Mouse (Mus musculus) brain, embryonic 18.5 days (tissue): Measurements from ENCODE around the gene Tpcn2.

Experiments used
- DNase-seq: peaks from one replicate; pipeline ENCODE4 v3.0.0-alpha.2; 2012; ENCODE audit warnings: low read depth, low spot score

Tpcn2 gene

GRCm38 (mm10) chr7:145154066-145154465, 129.7 kb downstream of the Tpcn2 start:
- no peak for DNase-seq

- no peak for DNase-seq
Measured at GRCm38 (mm10) chr7:145151845-145152244, 132.0 kb downstream of the Tpcn2 start.

- DNase-seq: no peak
Measured at GRCm38 (mm10) chr7:145148902-145149301, 134.9 kb downstream of the Tpcn2 start.

GRCm38 (mm10) chr7:145147973-145148698, 135.7 kb downstream of the Tpcn2 start:
- DNase-seq: no peak

GRCm38 (mm10) chr7:145146252-145146930, 137.4 kb downstream of the Tpcn2 start:
- no peak for DNase-seq

- DNase-seq: no peak
Measured at GRCm38 (mm10) chr7:145143502-145144070, 140.2 kb downstream of the Tpcn2 start.

- DNase-seq: no peak
Measured at GRCm38 (mm10) chr7:145140656-145141055, 143.2 kb downstream of the Tpcn2 start.

GRCm38 (mm10) chr7:145139576-145139975, 144.2 kb downstream of the Tpcn2 start:
- DNase-seq: no peak

GRCm38 (mm10) chr7:145139100-145139499, 144.7 kb downstream of the Tpcn2 start:
- no peak for DNase-seq

GRCm38 (mm10) chr7:145137871-145138270, 145.9 kb downstream of the Tpcn2 start:
- no peak for DNase-seq

GRCm38 (mm10) chr7:145136831-145137230, 147.0 kb downstream of the Tpcn2 start:
- no peak for DNase-seq
